Mouse (Mus musculus) C2C12 (cell line): ENCODE data around the gene Pcare. TPM values are rescaled to one million over a fixed set of nuclear protein-coding genes. Genes with fewer than 3 reads are reported as not detected.

Experiments used
- H3K27me3 ChIP-seq: one replicate; pipeline ENCODE4 v1.6.1; 2011; ENCODE audit not compliant: control insufficient read depth, insufficient read depth, insufficient read length
- H3K36me3 ChIP-seq: one replicate; pipeline ENCODE4 v1.6.1; 2011; ENCODE audit not compliant: control insufficient read depth, insufficient read depth
- H3K4me3 ChIP-seq: one replicate; pipeline ENCODE4 v1.5.1; 2011; ENCODE audit warnings: mild to moderate bottlenecking, control low read depth; ENCODE audit not compliant: poor library complexity, insufficient read depth, severe bottlenecking
- H3K79me2 ChIP-seq: one replicate; pipeline ENCODE4 v1.6.1; 2011; ENCODE audit not compliant: control insufficient read depth, insufficient read depth
- H3K79me3 ChIP-seq: one replicate; pipeline ENCODE4 v1.6.1; 2011; ENCODE audit warnings: low read depth, control low read depth
- H3ac ChIP-seq: one replicate; pipeline ENCODE3; 2011; ENCODE audit warnings: low read depth; ENCODE audit not compliant: control insufficient read depth, insufficient read length
- CEBPB ChIP-seq: IDR thresholded peaks from one replicate; pipeline ENCODE4 v1.6.1; 2011; ENCODE audit warnings: low read depth, mild to moderate bottlenecking, control low read depth, moderate library complexity
- CTCF ChIP-seq: IDR thresholded peaks from one replicate; pipeline ENCODE4 v1.5.1; 2011; ENCODE audit not compliant: control insufficient read depth, insufficient read depth, insufficient read length
- FOSL1 ChIP-seq: IDR thresholded peaks from one replicate; pipeline ENCODE4 v1.8.0; 2011; ENCODE audit warnings: mild to moderate bottlenecking, low read length; ENCODE audit not compliant: poor library complexity, insufficient read depth, severe bottlenecking
- MAX ChIP-seq: IDR thresholded peaks from one replicate; pipeline ENCODE4 v1.6.1; 2011; ENCODE audit warnings: mild to moderate bottlenecking, control low read depth
- MYOD1 ChIP-seq: IDR thresholded peaks from one replicate; pipeline ENCODE4 v1.6.1; 2011; ENCODE audit warnings: low read depth; ENCODE audit not compliant: control insufficient read depth, insufficient read length
- MYOG ChIP-seq: IDR thresholded peaks from one replicate; pipeline ENCODE4 v1.6.1; 2011; ENCODE audit not compliant: control insufficient read depth, insufficient read length; ENCODE audit errors: extremely low read depth
- USF1 ChIP-seq: IDR thresholded peaks from one replicate; pipeline ENCODE4 v1.6.1; 2011; ENCODE audit warnings: low read depth, mild to moderate bottlenecking, control low read depth, moderate library complexity
- polyA plus RNA-seq: library from polyadenylated mRNA; unstranded; fragments of >200 nt; fragmentation: generic; extraction: Trizol; gene quantifications from one replicate; pipeline ENCODE4 v1.2.1, GENCODE M21; 2012; ENCODE audit warnings: missing spikeins

Pcare gene
- polyA plus RNA-seq, 1 experiment, result not detected

GRCm38 (mm10) chr17:71782699-71783365 lies 30.1 kb upstream of the Pcare start:
- no peak overlapping the region for H3K4me3 ChIP-seq
- TF ChIP-seq CEBPB, result no peak
- no peak for TF ChIP-seq MYOG
- no peak for TF ChIP-seq MYOD1
- TF ChIP-seq FOSL1, result no peak
- no peak for TF ChIP-seq CTCF
- no peak for TF ChIP-seq MAX
- no peak for TF ChIP-seq USF1
- no peaks in the 10 kb centered on the region for H3K27me3 ChIP-seq
- H3K79me2 ChIP-seq, result no peaks in the 10 kb centered on the region
- peak overlapping the region; percentile 18 for H3ac ChIP-seq
- H3K79me3 ChIP-seq, result no peaks in the 10 kb centered on the region
- no peaks in the 10 kb centered on the region for H3K36me3 ChIP-seq

- no peak for TF ChIP-seq MYOD1
- no peak for TF ChIP-seq MYOG
- no peak for TF ChIP-seq CTCF
- no peak for TF ChIP-seq FOSL1
- TF ChIP-seq USF1, result no peak
- no peak for TF ChIP-seq MAX
- no peak for TF ChIP-seq CEBPB
- Histone ChIP-seq H3K27me3 (no peaks in the 10 kb centered on the region), H3ac (no peak overlapping the region), H3K79me3 (no peaks in the 10 kb centered on the region), H3K79me2 (no peaks in the 10 kb centered on the region), H3K36me3 (no peaks in the 10 kb centered on the region), H3K4me3 (no peak overlapping the region)
Measured at GRCm38 (mm10) chr17:71782242-71782698, 29.6 kb upstream of the Pcare start.

- H3K36me3 ChIP-seq, result no peaks in the 10 kb centered on the region
- no peaks in the 10 kb centered on the region for H3K79me3 ChIP-seq
- no peaks in the 10 kb centered on the region for H3K27me3 ChIP-seq
- no peaks in the 10 kb centered on the region for H3K79me2 ChIP-seq
- H3ac ChIP-seq, result no peak overlapping the region
- no peak overlapping the region for H3K4me3 ChIP-seq
- TF ChIP-seq CTCF (no peak), CEBPB (no peak), USF1 (no peak), FOSL1 (no peak)
Measured at GRCm38 (mm10) chr17:71780945-71781344, 28.3 kb upstream of the Pcare start.

- Histone ChIP-seq H3K79me2 (no peaks in the 10 kb centered on the region), H3K27me3 (no peaks in the 10 kb centered on the region), H3K79me3 (no peaks in the 10 kb centered on the region), H3ac (no peak overlapping the region), H3K4me3 (no peak overlapping the region), H3K36me3 (no peaks in the 10 kb centered on the region)
- TF ChIP-seq MYOD1 (no peak), CTCF (no peak), MYOG (no peak), CEBPB (no peak), MAX (no peak), USF1 (no peak)
Measured at GRCm38 (mm10) chr17:71780490-71780889, 27.8 kb upstream of the Pcare start.

GRCm38 (mm10) chr17:71778696-71779095 lies 26.0 kb upstream of the Pcare start:
- no peaks in the 10 kb centered on the region for H3K79me2 ChIP-seq
- no peaks in the 10 kb centered on the region for H3K36me3 ChIP-seq
- no peak overlapping the region for H3ac ChIP-seq
- no peak overlapping the region for H3K4me3 ChIP-seq
- no peak for TF ChIP-seq USF1
- no peak for TF ChIP-seq CEBPB
- no peak for TF ChIP-seq CTCF
- no peak for TF ChIP-seq FOSL1
- no peak for TF ChIP-seq MYOD1
- no peak for TF ChIP-seq MAX
- no peaks in the 10 kb centered on the region for H3K79me3 ChIP-seq
- no peaks in the 10 kb centered on the region for H3K27me3 ChIP-seq

GRCm38 (mm10) chr17:71775279-71775678 lies 22.6 kb upstream of the Pcare start:
- no peak overlapping the region for H3ac ChIP-seq
- no peaks in the 10 kb centered on the region for H3K36me3 ChIP-seq
- H3K27me3 ChIP-seq, result no peaks in the 10 kb centered on the region
- no peak overlapping the region for H3K4me3 ChIP-seq
- H3K79me3 ChIP-seq, result no peaks in the 10 kb centered on the region
- no peak for TF ChIP-seq MAX
- TF ChIP-seq FOSL1, result no peak
- TF ChIP-seq CEBPB, result no peak
- no peak for TF ChIP-seq USF1
- no peak for TF ChIP-seq MYOD1
- no peak for TF ChIP-seq CTCF
- no peak for TF ChIP-seq MYOG
- H3K79me2 ChIP-seq, result no peaks in the 10 kb centered on the region

GRCm38 (mm10) chr17:71774173-71774572 lies 21.5 kb upstream of the Pcare start:
- no peaks in the 10 kb centered on the region for H3K27me3 ChIP-seq
- H3K79me3 ChIP-seq, result no peaks in the 10 kb centered on the region
- no peak overlapping the region for H3ac ChIP-seq
- no peak overlapping the region for H3K4me3 ChIP-seq
- TF ChIP-seq CTCF (no peak), FOSL1 (no peak), MYOG (no peak), MYOD1 (peak; percentile 85), USF1 (no peak)
- no peaks in the 10 kb centered on the region for H3K79me2 ChIP-seq
- no peaks in the 10 kb centered on the region for H3K36me3 ChIP-seq
